Mouse (Mus musculus) heart, postnatal 0 days (tissue): Measurements from ENCODE around the gene Ppp1r16b. TPM values are rescaled to one million over a fixed set of nuclear protein-coding genes. Genes with fewer than 3 reads are reported as not detected.

Experiments
- ATAC-seq: fragments of 200-750 bp; cut with Nextera tagmentation; 2 replicates; pipeline ENCODE4 v1.8.0; 2017; ENCODE audit warnings: low read depth, moderate number of reproducible peaks, moderate library complexity; ENCODE audit not compliant: insufficient read depth
- DNase-seq: peaks from one replicate; pipeline ENCODE4 v3.0.0-alpha.2; 2016; ENCODE audit warnings: low spot score
- H3K27ac ChIP-seq: fragments of 300-500 bp; sonication (generic); 2 replicates; pipeline ENCODE4 v1.5.1; 2014; ENCODE audit warnings: low read depth, mild to moderate bottlenecking
- H3K27me3 ChIP-seq: fragments of 300-500 bp; sonication (generic); 2 replicates; pipeline ENCODE4 v1.6.1; 2014; ENCODE audit warnings: low read length, mixed read lengths; ENCODE audit not compliant: control insufficient read depth, insufficient read depth
- H3K36me3 ChIP-seq: fragments of 300-500 bp; sonication (generic); replicated peaks from 2 replicates; pipeline ENCODE4 v1.6.1; 2014; ENCODE audit warnings: low read length, mixed read lengths; ENCODE audit not compliant: control insufficient read depth, insufficient read depth
- H3K4me1 ChIP-seq: fragments of 300-500 bp; sonication (generic); 2 replicates; pipeline ENCODE4 v1.6.1; 2014; ENCODE audit warnings: antibody characterized with exemption; ENCODE audit not compliant: control insufficient read depth, insufficient read depth
- H3K4me2 ChIP-seq: fragments of 300-500 bp; sonication (generic); 2 replicates; pipeline ENCODE4 v1.6.1; 2014; ENCODE audit warnings: low read depth, mild to moderate bottlenecking, low read length, moderate library complexity
- H3K4me3 ChIP-seq: fragments of 300-500 bp; sonication (generic); 2 replicates; pipeline ENCODE4 v1.5.1; 2014; ENCODE audit warnings: low read depth, low read length
- H3K9ac ChIP-seq: fragments of 300-500 bp; sonication (generic); replicated peaks from 2 replicates; pipeline ENCODE4 v1.6.1; 2014; ENCODE audit warnings: low read depth, low read length, mixed read lengths
- H3K9me3 ChIP-seq: fragments of 300-500 bp; sonication (generic); replicated peaks from 2 replicates; pipeline ENCODE4 v1.6.1; 2016; ENCODE audit warnings: low read length; ENCODE audit not compliant: control insufficient read depth
- CTCF ChIP-seq: IDR thresholded peaks from 2 replicates; pipeline ENCODE4 v1.5.1; 2016; ENCODE audit warnings: antibody characterized with exemption, control low read depth, low read depth
- EP300 ChIP-seq: IDR thresholded peaks from 2 replicates; pipeline ENCODE4 v1.6.1; 2016; ENCODE audit warnings: antibody characterized with exemption, low read depth
- WGBS: fragments of 180-500 bp; shearing (Covaris S2); extraction: QIAGEN DNeasy Blood & Tissue Kit; methylation state at CpG from one replicate; pipeline ENCODE4 v1.1.7; 2014; 5-methylcytosine and 5-hydroxymethylcytosine counted together
- polyA plus RNA-seq: library from polyadenylated mRNA; unstranded; fragments of >200 nt; fragmentation: Nextera tagmentation; extraction: Ambion mirVana; gene quantifications from 2 replicates; pipeline ENCODE4 v1.2.1, GENCODE M21; 2015
- total RNA-seq: library from RNA; depleted of rRNA; stranded (reverse); fragments of >200 nt; gene quantifications from 2 replicates; pipeline ENCODE4 v1.2.3, GENCODE M21; 2014; ENCODE audit warnings: low replicate concordance

Gene Ppp1r16b
- total and polyA plus RNA-seq, 2 experiments from 2014 or later, result 3.7 to 5.1 TPM

GRCm38 (mm10) chr2:158674131-158674530 lies 8.9 kb downstream of the Ppp1r16b start:
- Histone ChIP-seq H3K9me3 (no peaks in the 10 kb centered on the region), H3K4me1 (peaks cover 14% of the 10 kb centered on the region), H3K9ac (no peak overlapping the region), H3K4me2 (no peak overlapping the region), H3K36me3 (no peaks in the 10 kb centered on the region), H3K4me3 (no peak overlapping the region), H3K27me3 (peaks cover under 1% of the 10 kb centered on the region), H3K27ac (no peak overlapping the region)
- DNase-seq (no peak), ATAC-seq (no peak)
- no peak for TF ChIP-seq CTCF
- no peak for TF ChIP-seq EP300
- WGBS, result 32% methylated on average over 6 of the region's 6 CpGs

GRCm38 (mm10) chr2:158674759-158675158 lies 9.6 kb downstream of the Ppp1r16b start:
- 74% methylated on average over 7 of the region's 7 CpGs for WGBS
- Histone ChIP-seq H3K36me3 (no peaks in the 10 kb centered on the region), H3K27ac (no peak overlapping the region), H3K4me3 (no peak overlapping the region), H3K9ac (no peak overlapping the region), H3K27me3 (no peaks in the 10 kb centered on the region; the same call in 1 of the 2 replicates), H3K4me2 (no peak overlapping the region), H3K4me1 (peaks cover 14% of the 10 kb centered on the region), H3K9me3 (no peaks in the 10 kb centered on the region)
- no peak for ATAC-seq
- no peak for DNase-seq
- TF ChIP-seq CTCF (no peak), EP300 (no peak)

DNA sequence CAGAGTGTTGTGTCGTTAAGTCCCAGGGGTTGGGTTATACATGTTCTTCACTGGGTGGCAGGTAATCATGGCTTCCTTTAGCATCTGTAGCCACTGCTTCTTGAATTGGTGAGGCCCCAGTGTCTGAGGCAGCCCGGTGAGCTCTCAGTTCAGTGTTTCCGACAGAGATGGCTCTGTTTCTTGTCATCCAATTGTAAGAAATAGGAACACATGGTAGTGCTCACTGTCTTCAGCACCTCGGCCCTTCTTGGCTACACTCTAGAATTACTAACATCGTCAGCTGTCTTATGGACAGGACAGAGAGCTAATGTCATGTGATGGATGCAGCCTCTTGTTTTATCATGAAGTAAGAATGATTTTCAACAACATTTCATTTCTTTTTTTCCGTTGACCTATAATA lies 10.0 kb downstream of the Ppp1r16b start:
- no peaks in the 10 kb centered on the region for H3K9me3 ChIP-seq
- no peaks in the 10 kb centered on the region; the same call in 1 of the 2 replicates for H3K27me3 ChIP-seq
- no peak for DNase-seq
- TF ChIP-seq EP300, result no peak
- no peak for TF ChIP-seq CTCF
- H3K4me3 ChIP-seq, result no peak overlapping the region
- H3K36me3 ChIP-seq, result no peaks in the 10 kb centered on the region
- WGBS, result 40% methylated on average over 6 of the region's 6 CpGs
- peaks cover 14% of the 10 kb centered on the region for H3K4me1 ChIP-seq
- no peak for ATAC-seq
- H3K27ac ChIP-seq, result no peak overlapping the region
- H3K9ac ChIP-seq, result no peak overlapping the region
- no peak overlapping the region for H3K4me2 ChIP-seq

DNA sequence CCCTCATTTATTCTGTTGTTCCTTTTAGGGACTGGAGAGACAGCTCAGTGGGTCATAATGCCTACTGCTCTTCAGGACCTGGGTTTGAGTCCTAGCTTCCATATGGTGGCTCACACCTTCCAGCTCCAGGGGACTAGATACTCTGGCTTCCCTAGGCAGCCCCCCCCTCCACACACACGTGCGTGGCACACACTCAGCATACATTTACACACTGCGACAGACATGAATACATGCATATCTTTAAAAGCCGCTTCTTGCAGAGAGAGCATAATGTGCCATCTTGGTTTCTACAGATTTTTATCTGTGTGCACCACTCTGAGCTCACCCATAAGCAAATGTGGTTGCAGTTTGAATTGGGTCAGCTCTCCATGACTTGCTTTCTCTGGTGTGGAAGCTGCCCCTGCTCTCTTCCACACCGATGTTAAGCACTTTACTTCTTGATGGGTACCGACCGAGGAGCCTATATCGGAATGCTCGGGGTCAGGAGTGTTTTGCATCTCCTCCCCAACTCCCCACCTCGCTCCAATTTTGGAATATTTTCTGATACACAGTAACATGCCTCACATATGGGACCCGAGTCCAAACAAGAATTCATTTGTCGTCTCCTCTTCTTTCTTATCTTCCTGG lies 10.8 kb downstream of the Ppp1r16b start:
- Histone ChIP-seq H3K4me3 (no peak overlapping the region), H3K27me3 (no peaks in the 10 kb centered on the region), H3K9ac (no peak overlapping the region), H3K36me3 (no peaks in the 10 kb centered on the region), H3K27ac (no peak overlapping the region), H3K4me1 (peaks cover 14% of the 10 kb centered on the region), H3K9me3 (no peaks in the 10 kb centered on the region), H3K4me2 (no peak overlapping the region)
- 71% methylated on average over 12 of the region's 12 CpGs for WGBS
- no peak for ATAC-seq
- TF ChIP-seq EP300 (no peak), CTCF (no peak)
- DNase-seq, result no peak

DNA sequence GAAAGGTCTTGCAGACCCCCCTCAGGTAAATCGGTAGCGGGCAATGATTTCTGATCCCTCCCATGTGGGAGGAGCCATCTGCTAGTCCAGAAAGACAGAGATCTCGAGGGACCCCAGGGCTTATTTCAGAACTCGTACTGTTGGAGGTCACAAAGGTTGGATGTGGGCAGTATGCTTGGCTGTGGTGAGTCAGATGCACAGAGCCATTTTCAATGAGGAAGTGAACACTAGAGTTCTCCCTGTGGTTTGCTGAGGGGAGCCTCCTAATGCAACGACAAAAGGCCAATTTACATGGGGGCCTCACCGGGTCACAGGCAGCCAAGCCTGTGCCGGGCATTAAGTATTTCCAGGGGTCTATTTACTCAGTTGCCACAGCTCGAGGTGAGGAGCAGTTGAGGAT lies 12.7 kb downstream of the Ppp1r16b start:
- H3K36me3 ChIP-seq, result no peaks in the 10 kb centered on the region
- H3K4me3 ChIP-seq, result no peak overlapping the region
- no peak for ATAC-seq
- 71% methylated on average over 8 of the region's 8 CpGs for WGBS
- H3K27me3 ChIP-seq, result no peaks in the 10 kb centered on the region
- no peak for DNase-seq
- peaks cover 12% of the 10 kb centered on the region for H3K4me1 ChIP-seq
- no peak overlapping the region for H3K4me2 ChIP-seq
- TF ChIP-seq EP300 (no peak), CTCF (no peak)
- H3K9ac ChIP-seq, result no peak overlapping the region
- H3K9me3 ChIP-seq, result no peaks in the 10 kb centered on the region
- H3K27ac ChIP-seq, result no peak overlapping the region

DNA sequence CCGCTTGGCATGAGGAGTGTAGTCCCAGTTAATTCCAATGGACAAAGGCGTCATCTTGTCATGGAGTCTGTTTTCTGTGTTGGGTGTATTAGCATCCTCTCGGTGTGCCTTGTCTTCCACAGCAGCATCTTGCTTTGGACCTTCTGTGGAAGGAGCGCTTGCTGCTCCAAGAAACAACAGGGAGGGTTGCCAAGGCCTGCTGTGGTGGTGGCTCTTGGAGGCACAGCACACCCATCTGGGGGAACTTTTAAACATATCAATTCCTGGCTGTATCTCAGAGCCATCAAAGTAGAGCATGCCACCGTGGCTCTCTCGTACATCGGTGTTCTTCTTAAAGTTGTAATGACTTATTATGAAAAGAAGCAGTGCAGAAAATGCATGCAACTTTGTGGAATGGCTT lies 13.9 kb downstream of the Ppp1r16b start:
- H3K27me3 ChIP-seq, result no peaks in the 10 kb centered on the region
- H3K4me2 ChIP-seq, result no peak overlapping the region
- H3K9me3 ChIP-seq, result no peaks in the 10 kb centered on the region
- H3K27ac ChIP-seq, result no peak overlapping the region
- ATAC-seq (no peak), DNase-seq (no peak)
- H3K4me1 ChIP-seq, result peaks cover 4% of the 10 kb centered on the region; the same call in 1 of the 2 replicates
- WGBS, result 95% methylated on average over 7 of the region's 7 CpGs
- no peak for TF ChIP-seq CTCF
- TF ChIP-seq EP300, result no peak
- H3K4me3 ChIP-seq, result no peak overlapping the region
- no peak overlapping the region for H3K9ac ChIP-seq
- no peaks in the 10 kb centered on the region for H3K36me3 ChIP-seq
